Mouse (Mus musculus) embryonic facial prominence, embryonic 14.5 days (tissue): ENCODE results near the gene Cmip. TPM values are rescaled to one million over a fixed set of nuclear protein-coding genes. Genes with fewer than 3 reads are reported as not detected.

Source experiments
- ATAC-seq: fragments of 200-750 bp; cut with Nextera tagmentation; 2 replicates; pipeline ENCODE4 v1.8.0; 2017; ENCODE audit warnings: low read depth, moderate number of reproducible peaks, moderate TSS enrichment
- DNase-seq: peaks from one replicate; pipeline ENCODE4 v3.0.0-alpha.2; 2015; ENCODE audit warnings: low spot score
- H3K27ac ChIP-seq: fragments of 300-500 bp; sonication (generic); replicated peaks from 2 replicates; pipeline ENCODE4 v1.5.1; 2014; ENCODE audit warnings: low read depth, mild to moderate bottlenecking, low read length, moderate library complexity
- H3K27me3 ChIP-seq: fragments of 300-500 bp; sonication (generic); replicated peaks from 2 replicates; pipeline ENCODE4 v1.6.1; 2014; ENCODE audit warnings: low read length; ENCODE audit not compliant: control insufficient read depth, insufficient read depth
- H3K36me3 ChIP-seq: fragments of 300-500 bp; sonication (generic); 2 replicates; pipeline ENCODE4 v1.6.1; 2014; ENCODE audit warnings: low read length, mixed read lengths; ENCODE audit not compliant: control insufficient read depth, insufficient read depth
- H3K4me1 ChIP-seq: fragments of 300-500 bp; sonication (generic); 2 replicates; pipeline ENCODE4 v1.6.1; 2014; ENCODE audit warnings: antibody characterized with exemption, low read length; ENCODE audit not compliant: control insufficient read depth, insufficient read depth
- H3K4me2 ChIP-seq: fragments of 300-500 bp; sonication (generic); 2 replicates; pipeline ENCODE4 v1.6.1; 2014; ENCODE audit warnings: low read depth, mild to moderate bottlenecking, low read length, moderate library complexity, mixed read lengths
- H3K4me3 ChIP-seq: fragments of 300-500 bp; sonication (generic); 2 replicates; pipeline ENCODE4 v1.5.1; 2014; ENCODE audit warnings: low read depth, mild to moderate bottlenecking, low read length
- H3K9ac ChIP-seq: fragments of 300-500 bp; sonication (generic); 2 replicates; pipeline ENCODE4 v1.6.1; 2014; ENCODE audit warnings: low read depth, mild to moderate bottlenecking, low read length, moderate library complexity, mixed read lengths
- H3K9me3 ChIP-seq: fragments of 300-500 bp; sonication (generic); 2 replicates; pipeline ENCODE4 v1.6.1; 2016; ENCODE audit warnings: low read length; ENCODE audit not compliant: control insufficient read depth
- whole genome bisulfite sequencing: fragments of 180-500 bp; shearing (Covaris S2); extraction: QIAGEN DNeasy Blood & Tissue Kit; methylation state at CpG from one replicate; pipeline ENCODE4 v1.1.7; 2014; 5-methylcytosine and 5-hydroxymethylcytosine counted together
- polyA plus RNA-seq: library from polyadenylated mRNA; unstranded; fragments of >200 nt; fragmentation: Nextera tagmentation; extraction: Ambion mirVana; gene quantifications from 2 replicates; pipeline ENCODE4 v1.2.1, GENCODE M21; 2014

Cmip gene
- polyA plus RNA-seq, 1 experiment from 2014 or later = 27.7 TPM

DNA sequence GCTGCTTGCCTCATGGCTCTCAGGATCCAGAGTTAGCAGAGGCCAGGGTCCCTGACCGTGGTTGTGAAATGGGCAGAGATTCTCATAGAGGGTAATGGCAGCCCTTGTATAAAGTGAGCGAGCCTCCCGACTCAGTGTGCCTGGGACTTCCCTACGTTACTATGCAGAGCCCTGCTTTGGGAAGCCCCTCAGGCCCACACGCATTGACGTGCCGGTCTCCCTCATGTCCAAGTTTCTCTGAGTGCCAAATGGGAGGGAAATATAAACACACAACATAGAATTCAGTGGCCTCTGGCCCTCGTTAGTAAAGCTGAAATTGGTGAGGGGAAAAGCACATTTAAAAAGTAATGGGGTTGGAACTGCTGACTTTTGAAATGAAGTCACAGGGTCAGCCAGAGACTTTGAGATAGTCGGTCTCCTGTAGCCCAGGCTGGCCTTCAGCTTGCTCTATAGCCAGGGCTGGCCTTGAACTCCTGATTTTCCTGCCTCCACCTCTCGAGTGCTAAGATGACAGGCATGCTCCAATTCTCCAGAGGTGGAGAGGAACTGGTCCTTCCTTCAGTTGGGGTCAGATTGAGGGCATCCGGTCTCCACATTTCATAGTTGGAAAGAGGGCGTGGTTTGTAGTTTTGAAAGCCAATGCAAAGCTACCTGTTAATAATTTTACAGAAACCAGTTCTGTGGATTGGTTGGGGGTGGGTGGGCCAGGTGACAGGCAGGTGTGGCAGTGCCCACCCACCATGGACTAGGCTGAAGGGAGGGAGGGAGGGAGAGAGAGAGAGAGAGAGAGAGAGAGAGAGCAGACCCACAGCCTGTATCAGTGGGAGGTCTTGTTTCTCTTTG is 105.0 kb downstream of the Cmip start:
- Histone ChIP-seq H3K27ac (no peak overlapping the region), H3K4me1 (no peaks in the 10 kb centered on the region), H3K4me2 (no peak overlapping the region), H3K4me3 (no peak overlapping the region), H3K36me3 (no peaks in the 10 kb centered on the region), H3K27me3 (no peaks in the 10 kb centered on the region), H3K9me3 (no peaks in the 10 kb centered on the region), H3K9ac (no peak overlapping the region)
- WGBS = 69% methylated on average over 12 of the region's 12 CpGs
- ATAC-seq (no peak), DNase-seq (no peak)

DNA sequence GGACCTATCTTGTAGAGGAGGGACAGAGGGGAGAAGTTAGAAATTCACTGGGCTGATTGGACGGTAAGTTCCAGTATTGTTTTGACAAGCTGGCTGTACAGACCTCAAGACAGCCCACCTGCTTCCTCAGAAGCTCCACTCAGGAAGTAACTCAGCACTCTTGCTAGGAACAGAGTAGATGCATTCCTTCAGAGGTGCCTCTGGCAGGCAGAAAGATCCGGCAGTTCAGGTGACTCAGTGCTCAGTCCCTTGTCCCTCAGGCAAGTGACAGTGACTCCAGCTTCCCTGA is 105.5 kb downstream of the Cmip start:
- no peaks in the 10 kb centered on the region for H3K36me3 ChIP-seq
- H3K4me1 ChIP-seq = no peaks in the 10 kb centered on the region
- no peak overlapping the region for H3K9ac ChIP-seq
- H3K4me3 ChIP-seq = no peak overlapping the region
- H3K27me3 ChIP-seq = no peaks in the 10 kb centered on the region
- H3K27ac ChIP-seq = no peak overlapping the region
- no peaks in the 10 kb centered on the region for H3K9me3 ChIP-seq
- no peak for ATAC-seq
- H3K4me2 ChIP-seq = no peak overlapping the region
- no peak for DNase-seq
- WGBS = 48% methylated on average over 2 of the region's 2 CpGs

DNA sequence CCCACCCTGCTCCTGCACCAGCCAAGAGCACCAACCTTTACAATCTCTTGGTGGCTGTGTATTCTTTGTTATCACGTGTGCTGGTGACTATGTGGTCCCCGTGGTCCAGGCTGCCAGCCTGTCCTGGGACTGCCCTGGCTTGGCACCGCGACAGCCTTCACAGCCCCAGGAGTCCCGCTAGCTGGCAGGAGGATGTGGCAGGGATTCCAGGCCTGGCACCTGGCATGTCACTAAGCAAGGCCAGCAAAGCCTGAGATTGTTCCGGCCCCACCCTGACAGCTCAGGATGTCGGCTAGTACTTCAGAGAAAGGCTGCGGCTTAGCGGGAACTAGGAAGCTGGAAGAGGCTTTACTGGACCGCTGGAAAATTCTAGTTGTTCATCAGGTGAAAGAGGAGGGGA is 106.4 kb downstream of the Cmip start:
- no peaks in the 10 kb centered on the region for H3K36me3 ChIP-seq
- no peaks in the 10 kb centered on the region for H3K4me1 ChIP-seq
- H3K9me3 ChIP-seq = no peaks in the 10 kb centered on the region
- H3K27ac ChIP-seq = no peak overlapping the region
- H3K27me3 ChIP-seq = no peaks in the 10 kb centered on the region
- no peak overlapping the region for H3K9ac ChIP-seq
- H3K4me2 ChIP-seq = no peak overlapping the region
- no peak overlapping the region for H3K4me3 ChIP-seq
- DNase-seq = no peak
- no peak for ATAC-seq
- WGBS = 81% methylated on average over 9 of the region's 10 CpGs

DNA sequence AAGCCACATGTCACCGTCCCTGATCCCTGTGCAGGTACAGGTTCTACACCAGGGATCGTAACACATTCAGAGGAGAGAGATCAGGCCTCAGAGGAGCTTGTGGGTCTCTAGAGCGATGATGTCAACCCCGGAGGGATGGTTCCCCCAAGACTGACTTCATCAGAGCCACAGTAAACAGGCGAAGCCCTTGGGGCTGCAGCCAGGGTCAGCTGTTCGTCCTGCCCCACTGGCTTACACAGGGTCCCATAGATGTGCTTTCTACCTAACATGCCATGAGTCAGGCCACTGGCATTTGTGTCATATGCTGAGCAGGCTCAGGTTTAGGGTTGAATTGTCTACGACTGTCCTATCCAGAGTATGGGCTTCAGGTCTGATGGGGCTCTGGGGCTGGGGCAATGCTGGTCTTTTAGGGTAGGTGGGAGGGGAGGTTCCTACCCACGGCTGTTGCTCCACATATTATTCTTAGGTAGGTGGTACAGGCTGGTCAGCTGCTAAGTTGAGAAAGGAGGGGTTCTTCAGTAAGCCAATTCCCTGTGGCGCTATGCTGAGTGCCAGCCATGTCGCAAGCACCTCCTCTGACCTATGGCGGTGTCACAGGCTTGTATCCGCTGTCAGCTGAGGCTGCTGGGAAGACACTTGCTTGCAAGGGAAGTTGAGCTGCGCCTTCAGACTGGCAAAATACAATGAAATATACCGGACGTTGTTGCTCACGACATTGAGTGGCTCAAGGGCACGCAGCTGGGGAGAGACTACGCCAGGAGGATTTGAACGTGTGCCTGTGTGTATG is 107.7 kb downstream of the Cmip start:
- H3K27ac ChIP-seq = no peak overlapping the region
- ATAC-seq (no peak), DNase-seq (no peak)
- no peaks in the 10 kb centered on the region for H3K9me3 ChIP-seq
- WGBS = 86% methylated on average over 19 of the region's 19 CpGs
- no peaks in the 10 kb centered on the region for H3K27me3 ChIP-seq
- no peak overlapping the region for H3K4me2 ChIP-seq
- 0 out of 2 replicates have a peak, but pooled peaks cover 3% of the 10 kb centered on the region for H3K4me1 ChIP-seq
- no peaks in the 10 kb centered on the region for H3K36me3 ChIP-seq
- H3K9ac ChIP-seq = no peak overlapping the region
- H3K4me3 ChIP-seq = no peak overlapping the region

DNA sequence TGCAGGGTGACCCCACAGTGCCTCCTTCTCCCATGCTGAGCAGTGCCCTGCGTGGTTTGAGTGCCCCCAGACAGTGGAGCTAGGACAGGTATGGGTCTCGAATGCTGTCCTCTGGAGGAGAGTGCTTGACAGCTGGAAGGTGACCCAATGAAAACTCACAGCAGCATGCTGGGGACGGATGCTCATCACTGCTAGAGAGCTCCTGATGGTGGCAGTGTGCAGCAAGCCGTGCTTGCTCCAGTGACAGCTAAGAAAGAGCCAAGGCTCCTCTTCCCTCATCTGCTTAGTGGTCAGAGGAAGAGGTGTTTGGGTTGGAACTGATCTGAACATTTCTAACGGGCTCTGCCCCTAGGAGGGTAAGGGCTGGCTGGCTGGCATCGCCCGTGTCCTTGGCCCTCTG is 109.6 kb downstream of the Cmip start:
- ATAC-seq = no peak
- no peak overlapping the region for H3K27ac ChIP-seq
- H3K4me1 ChIP-seq = peaks cover 12% of the 10 kb centered on the region; the same call in 1 of the 2 replicates
- DNase-seq = no peak
- H3K4me3 ChIP-seq = no peak overlapping the region
- H3K4me2 ChIP-seq = no peak overlapping the region
- H3K9me3 ChIP-seq = no peaks in the 10 kb centered on the region
- no peak overlapping the region for H3K9ac ChIP-seq
- no peaks in the 10 kb centered on the region for H3K36me3 ChIP-seq
- WGBS = 48% methylated on average over 7 of the region's 7 CpGs
- H3K27me3 ChIP-seq = no peaks in the 10 kb centered on the region

DNA sequence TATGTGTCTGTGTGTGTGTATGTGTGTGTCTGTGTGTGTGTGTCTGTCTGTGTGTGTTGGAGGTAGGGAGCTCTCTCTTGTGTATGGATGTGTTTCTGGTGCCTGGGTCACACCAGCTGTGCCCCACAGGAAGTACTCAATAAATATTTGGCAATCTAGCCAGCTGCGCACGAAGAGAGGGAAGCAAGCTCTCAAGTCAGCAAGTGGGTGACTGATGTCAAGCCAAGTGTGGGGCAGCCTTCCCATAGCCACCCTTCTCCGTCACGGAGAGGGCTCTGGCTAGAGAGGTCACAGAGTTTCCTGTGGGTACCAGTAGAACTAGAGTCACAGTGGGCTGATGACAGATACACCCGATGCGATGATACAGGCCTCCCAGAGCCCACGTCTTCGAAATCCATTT is 110.6 kb downstream of the Cmip start:
- Histone ChIP-seq H3K36me3 (no peaks in the 10 kb centered on the region), H3K9ac (no peak overlapping the region), H3K9me3 (no peaks in the 10 kb centered on the region), H3K4me3 (no peak overlapping the region), H3K4me1 (peaks cover 21% of the 10 kb centered on the region), H3K27ac (no peak overlapping the region), H3K4me2 (no peak overlapping the region), H3K27me3 (no peaks in the 10 kb centered on the region)
- ATAC-seq (no peak), DNase-seq (no peak)
- WGBS = 78% methylated on average over 8 of the region's 8 CpGs

DNA sequence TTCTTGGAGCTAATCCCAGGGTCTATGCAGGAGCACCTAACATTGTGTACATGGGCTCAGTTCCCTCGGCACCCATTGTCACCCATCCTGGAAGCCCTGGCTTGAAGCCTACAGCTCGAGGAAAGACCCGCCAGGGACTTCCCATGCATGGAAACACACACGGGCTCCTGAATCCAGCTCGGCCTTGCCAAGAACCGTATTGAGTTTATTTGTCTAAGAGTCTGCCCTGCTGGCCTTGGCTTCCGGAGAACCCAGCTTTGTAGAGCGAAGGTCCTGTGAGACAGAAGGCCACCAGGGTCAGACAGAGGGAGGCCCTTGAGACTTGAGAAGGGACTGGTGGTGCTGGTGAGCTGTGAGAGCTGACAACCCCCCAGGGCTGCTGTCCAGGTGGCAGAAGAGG is 111.9 kb downstream of the Cmip start:
- Histone ChIP-seq H3K27ac (no peak overlapping the region), H3K4me1 (peaks cover 27% of the 10 kb centered on the region), H3K9ac (no peak overlapping the region), H3K36me3 (no peaks in the 10 kb centered on the region), H3K4me3 (no peak overlapping the region), H3K27me3 (no peaks in the 10 kb centered on the region), H3K4me2 (no peak overlapping the region), H3K9me3 (no peaks in the 10 kb centered on the region)
- ATAC-seq (no peak), DNase-seq (no peak)
- 72% methylated on average over 8 of the region's 8 CpGs for WGBS

DNA sequence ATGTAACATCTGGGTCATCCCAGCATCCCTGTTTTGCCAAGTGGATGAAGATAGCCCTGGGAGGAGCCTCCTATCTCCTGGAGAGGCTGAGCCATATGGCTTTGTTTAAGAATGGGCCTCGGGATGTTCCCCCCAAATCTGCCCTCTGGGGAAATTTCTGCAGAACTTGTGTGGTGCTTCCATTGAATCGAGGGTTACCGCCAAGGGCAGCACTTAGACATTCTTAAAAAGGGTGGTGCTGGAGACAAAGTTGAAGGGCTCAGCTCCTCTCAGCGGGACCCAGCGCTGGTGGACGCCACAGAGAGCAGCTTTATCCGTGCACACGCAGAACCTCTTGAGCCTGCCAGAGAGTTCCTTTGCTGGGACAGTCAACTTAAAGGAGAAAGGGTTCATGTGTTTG is 113.1 kb downstream of the Cmip start:
- Histone ChIP-seq H3K9ac (no peak overlapping the region), H3K36me3 (no peaks in the 10 kb centered on the region), H3K9me3 (no peaks in the 10 kb centered on the region), H3K4me1 (peaks cover 27% of the 10 kb centered on the region), H3K4me2 (no peak overlapping the region), H3K27ac (no peak overlapping the region), H3K4me3 (no peak overlapping the region), H3K27me3 (no peaks in the 10 kb centered on the region)
- DNase-seq = no peak
- WGBS = 47% methylated on average over 8 of the region's 8 CpGs
- ATAC-seq = no peak

DNA sequence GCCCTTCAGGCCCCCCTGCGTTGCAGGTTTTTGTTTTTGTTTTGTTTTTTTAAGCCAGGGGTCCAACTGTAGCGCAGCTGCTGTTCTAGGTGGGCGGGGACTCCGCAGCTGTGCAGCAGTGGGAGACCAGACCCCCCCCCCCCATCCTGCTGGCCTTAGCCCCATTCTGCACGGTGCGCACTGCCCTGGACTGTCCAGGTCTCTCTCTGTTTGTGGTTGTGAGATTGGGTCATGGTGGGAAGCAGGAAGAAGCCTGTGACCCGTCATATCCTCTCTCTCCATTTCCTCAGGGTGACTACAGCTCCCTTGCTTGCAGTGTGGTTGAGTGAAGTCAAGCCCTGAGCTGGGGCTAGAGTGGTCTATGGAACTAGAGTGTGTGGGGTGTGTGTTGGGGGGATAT is 114.3 kb downstream of the Cmip start:
- Histone ChIP-seq H3K4me1 (peaks cover 27% of the 10 kb centered on the region), H3K36me3 (no peaks in the 10 kb centered on the region), H3K4me3 (no peak overlapping the region), H3K27me3 (no peaks in the 10 kb centered on the region), H3K9ac (no peak overlapping the region), H3K4me2 (no peak overlapping the region), H3K27ac (no peak overlapping the region), H3K9me3 (no peaks in the 10 kb centered on the region)
- ATAC-seq (peak; percentile 28), DNase-seq (no peak)
- WGBS = 73% methylated on average over 7 of the region's 7 CpGs
